Mouse (Mus musculus) testis, postnatal 10 days (tissue): ENCODE results near the gene Lin28a.

ENCODE experiments used
- DNase-seq: peaks from one replicate; pipeline ENCODE4 v3.0.0; 2021; ENCODE audit warnings: low spot score

The Lin28a gene

DNA sequence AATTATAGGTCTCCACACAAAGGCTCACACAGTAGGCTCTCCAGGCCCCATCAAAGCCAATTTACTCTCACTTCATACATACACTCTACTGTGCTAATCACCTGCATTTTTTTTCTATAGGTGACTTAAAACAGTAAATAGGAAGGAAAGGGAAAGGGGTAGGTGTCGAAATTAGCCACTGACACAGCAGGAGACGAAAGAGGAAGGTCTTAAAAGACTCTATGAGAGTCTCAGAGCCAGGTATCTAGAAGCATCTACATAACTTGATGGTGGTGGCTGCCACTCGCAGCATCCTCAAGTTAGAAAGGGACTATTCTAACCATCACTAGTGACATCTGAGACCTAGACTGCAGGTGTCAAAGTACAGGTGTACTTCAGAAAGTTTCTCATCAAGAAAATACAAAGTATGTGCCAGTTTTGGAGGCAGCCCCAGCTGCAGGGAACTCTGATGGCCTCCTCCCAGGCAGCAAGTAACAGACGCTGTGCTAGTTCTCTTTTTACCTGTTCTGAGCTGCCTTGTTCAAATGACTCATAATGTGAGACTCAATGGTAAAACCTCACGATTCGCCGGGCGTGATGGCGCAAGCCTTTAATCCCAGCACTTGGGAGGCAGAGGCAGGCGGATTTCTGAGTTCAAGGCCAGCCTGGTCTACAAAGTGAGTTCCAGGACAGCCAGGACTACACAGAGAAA, 40.5 kb downstream of the Lin28a start:
- no peak for DNase-seq

DNA sequence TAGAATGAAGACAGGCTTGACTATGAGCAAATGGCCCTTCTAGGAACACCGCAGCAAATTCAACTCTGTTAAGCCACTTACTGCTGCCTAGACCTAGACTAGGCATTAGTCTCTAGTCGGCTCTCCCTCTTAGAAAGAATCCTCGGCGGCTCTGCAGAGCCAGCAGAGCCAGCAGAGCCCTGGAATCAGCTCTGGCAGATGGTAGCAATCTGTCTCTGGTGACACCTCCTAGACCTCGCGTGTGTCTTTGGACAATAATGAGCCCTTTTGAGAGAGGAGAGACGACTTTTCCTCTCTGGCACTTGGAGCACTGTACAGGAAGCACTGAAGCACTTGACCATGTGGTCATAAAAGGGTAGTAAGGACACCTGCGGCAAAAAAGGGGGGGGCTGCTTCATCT, 46.9 kb downstream of the Lin28a start:
- DNase-seq = no peak

DNA sequence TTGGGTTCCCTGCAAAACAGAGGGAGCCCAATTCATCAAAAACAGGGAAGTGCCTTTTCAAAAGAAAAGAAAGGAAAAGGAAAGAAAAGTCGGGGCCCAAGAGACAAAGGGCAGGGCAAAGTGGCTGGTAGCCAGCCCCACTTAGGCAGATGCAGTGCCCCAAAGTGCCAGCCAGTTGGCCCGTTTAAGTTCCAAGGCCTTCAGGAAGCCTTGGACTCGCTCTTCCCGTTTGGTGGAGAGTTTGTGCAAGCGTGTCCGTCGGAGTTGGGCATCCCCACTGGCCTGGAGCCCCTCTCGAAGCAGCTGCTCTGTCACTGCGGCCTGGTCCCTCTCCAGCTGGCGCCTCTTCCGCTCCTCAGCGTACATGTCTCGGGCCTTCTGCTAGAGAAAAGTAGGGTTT, 47.8 kb downstream of the Lin28a start:
- DNase-seq = no peak

DNA sequence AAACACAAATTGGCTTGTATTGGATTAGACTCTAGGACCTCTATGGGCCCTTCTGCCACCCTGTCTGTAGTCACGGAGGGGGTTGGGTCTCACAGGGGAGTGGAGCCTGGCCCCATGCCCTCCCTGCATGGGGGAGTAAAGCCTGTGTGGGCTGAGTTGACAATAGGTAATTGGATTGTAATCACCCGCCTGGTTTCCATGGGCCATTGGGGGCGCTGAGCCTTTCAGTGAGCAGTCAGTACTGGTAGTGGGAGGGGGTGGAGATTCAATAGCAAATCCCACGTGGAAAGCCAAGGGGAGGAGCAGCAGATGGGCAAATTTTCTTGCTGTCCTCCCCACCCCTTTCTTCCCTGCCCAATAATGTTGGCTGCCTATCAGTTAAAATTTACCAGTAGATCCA, 48.4 kb downstream of the Lin28a start:
- DNase-seq = peak; percentile 50

DNA sequence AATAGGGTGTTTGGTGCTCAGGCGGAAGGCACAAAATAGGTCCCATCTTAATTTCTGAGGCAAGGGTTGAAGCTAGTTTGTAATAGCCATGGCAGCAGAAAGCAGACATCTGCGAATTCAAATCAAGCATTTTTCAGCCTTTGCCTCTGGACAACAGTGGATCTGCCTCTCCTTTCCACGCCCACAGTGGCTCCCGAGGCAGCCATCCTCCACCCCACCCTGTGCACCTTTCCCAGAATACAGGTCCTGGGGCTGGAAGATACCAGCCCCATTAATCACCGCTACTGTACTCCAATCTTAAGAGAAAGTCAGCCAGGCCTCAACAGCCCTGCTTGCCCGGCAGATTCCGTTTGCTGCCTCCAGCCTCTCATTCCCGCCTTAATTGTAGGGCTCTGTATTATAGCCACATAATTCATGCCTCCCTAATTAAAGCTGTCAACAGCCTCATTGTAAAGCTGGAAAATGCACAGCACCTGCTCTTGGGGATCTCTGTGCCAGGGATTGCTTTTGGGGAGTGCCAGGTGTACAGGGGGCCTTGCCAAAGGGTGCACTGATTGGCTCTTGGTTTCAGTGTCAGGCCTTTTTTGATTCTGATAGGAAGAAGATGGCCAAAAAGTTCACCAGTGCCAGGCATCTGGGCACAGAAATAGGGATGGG, 49.4 kb downstream of the Lin28a start:
- DNase-seq = no peak

DNA sequence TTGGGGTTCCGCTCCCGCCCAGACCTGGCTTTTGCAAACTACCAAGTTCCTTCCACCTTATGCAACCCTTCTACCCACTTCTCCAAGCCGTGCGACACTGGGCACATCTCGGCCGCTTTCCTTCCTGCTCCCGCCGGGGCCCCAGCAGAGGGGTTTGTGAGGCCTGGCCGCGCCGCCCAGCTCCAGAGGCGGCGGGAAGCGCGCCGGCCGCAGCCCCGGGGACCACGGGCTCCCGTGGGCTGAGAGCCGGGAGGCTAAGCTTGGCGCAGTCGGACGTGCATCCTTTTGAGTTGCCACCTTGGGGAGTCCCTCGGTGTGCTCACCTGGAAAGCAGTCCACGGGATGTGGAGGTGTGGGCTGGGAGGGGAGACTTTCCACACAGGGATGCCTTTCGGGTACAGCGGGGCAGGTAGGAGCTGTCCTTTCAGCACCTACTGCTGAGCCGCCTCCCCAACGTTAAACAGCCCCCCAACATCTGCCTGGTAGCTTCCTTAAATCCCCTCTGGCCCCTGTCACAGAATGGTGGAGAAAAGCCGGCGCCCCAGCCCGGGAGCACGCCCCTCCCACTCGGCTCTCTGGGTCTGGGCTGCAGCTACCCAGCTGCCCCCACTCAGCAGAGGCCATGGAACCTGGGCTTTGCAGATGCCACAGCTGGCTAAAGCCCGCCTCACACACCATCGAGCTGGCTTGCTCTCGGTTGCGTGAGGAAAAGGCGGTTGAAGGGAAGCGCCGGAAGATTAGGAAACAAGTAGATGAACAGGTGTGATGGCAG, 50.3 kb downstream of the Lin28a start, which contains the start of gene Hmgn2:
Gene Hmgn2 (minus strand): TSS at position 501 of the 772 bp plus-strand sequence.
- DNase-seq = peak; percentile 72

DNA sequence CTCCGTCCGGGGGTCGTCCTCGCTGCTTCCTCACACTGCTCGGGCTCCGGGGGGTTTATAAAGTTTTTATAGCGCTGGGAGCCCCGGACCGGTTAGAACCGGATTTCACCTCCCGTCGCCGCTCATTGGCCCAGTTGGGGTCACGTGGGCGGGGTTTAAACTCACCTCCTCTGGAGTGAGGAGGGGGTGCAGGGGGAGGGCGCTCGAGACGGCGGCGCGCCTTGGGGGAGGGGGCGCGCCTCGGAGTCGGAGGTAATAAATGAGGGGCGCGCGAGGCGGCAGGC, 50.8 kb downstream of the Lin28a start:
- DNase-seq = peak; percentile 97

DNA sequence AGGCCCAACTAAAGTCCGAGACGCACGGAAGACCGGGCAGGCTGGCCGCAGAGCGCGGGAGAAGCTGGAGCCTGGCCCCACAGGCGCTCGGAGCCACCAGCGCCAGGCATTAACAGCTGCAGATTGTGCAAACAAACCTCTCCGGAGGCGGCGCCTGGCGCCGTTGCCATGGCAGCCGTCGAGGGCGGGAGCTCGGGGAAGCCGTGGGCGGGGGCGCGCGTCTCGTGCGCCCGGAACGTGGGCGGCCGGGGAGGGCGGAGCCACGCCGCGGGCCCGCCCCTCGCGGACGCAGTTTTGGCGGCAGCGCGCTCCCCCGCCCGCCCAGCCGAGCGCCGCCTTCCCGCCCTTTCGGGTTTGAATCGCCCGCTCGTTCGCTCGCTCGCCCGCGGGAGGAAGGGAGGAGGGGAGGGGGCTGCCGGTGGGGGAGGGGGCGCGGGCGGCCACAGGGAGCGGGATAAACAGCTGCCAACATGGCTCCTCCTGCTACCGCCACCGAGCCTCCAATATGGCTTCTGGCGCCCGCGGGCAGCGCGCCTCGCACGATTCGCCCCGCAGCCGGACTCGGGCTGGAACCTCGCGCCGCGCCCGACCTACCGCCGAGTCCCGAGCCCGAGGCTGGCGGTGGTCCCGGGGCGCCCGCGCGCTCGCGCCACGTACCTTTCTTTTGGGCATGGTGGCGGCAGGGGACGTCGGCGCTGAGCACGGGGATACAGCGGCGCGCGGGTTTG, 51.3 kb downstream of the Lin28a start:
- peak; percentile 99 for DNase-seq

DNA sequence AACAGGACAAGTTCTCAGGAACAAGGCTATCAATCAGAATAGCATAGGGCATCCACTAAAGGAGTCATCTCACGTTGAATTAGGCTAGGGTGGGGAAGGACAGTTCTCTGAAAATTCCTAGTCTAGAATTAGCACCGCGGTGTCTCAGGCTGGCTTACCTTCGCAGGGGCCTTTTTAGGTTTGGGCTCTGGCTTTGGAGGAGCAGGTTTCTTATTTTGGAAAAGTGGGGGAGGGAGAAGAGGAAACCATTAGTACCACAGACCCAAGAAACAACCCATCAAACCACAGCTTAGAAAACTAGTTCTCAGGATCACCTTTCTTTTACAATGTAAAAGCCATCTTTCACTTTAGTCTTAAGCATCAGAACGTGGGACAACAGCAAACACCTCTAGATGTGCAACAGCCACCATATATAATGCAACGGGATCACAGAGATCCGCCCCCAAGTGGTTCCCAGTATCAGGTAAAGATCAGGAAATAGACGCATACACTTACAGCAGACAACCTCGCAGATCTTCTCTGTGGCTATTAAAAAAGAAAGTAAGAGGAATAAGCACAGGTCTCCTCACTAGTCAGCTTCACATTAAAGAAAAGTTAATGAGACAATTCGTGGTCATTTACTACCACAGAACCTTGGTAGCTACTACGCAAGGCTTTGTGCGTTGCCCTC, 52.2 kb downstream of the Lin28a start:
- no peak for DNase-seq

DNA sequence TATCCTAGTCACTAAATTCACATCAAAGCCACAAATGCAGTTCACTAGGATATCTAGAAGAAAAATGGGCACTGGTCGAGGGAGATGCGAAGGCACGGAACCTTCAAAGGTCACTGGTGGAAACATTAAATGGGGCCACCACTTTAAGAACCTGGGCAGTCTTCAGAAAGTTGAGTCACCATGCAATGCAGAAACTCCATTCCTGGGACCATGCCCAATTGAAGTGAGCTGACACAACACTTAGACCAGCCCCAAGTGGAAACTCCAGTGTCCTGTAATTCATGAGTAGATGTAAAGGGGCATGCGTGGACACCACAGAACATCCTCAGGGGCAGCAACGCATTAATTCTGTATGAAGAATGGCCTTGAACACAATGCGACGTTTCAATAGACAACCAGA, 56.1 kb downstream of the Lin28a start:
- no peak for DNase-seq

DNA sequence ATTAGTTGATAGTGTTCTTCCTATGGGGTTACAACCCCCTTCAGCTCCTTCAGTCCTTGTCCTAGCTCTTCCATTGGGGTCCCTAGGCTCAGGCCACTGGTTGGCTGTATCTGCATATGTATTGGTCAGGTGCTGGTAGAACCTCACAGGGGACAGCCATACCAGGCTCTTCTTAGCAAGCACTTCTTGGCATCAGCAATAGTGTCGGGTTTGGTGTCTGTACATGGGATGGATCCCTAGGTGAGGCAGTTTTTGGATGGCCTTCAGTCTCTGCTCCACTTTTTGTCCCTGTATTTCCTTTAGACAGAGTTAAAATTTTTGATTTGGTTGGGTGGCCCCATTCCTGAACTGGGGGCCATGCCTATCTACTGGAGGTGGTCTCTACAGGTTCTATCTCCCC, 59.8 kb downstream of the Lin28a start:
- DNase-seq = no peak

DNA sequence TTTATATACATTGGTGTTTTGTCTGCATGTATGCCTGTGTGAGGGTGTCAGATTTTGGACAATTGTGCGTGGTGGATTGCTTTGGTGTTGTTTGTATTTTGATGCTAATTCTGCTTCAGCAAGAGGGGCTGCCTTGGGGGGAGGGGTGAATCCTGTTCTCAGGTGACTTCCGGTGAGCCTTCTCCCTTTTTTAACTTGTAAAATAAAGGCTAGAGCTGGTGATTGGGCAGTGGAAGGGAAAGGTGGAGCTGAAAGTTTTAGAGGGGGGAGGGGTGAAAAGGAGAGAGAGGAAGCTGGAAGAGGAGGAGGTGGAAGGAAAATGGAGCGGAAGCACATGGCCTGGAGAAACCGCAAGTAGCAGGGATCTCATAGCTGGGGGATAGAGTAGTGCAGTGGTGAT, 62.3 kb downstream of the Lin28a start:
- DNase-seq = no peak
